Mouse (Mus musculus) central nervous system, embryonic 11.5 days (tissue): ENCODE data around the gene Ptgds. TPM values are rescaled to one million over a fixed set of nuclear protein-coding genes. Genes with fewer than 3 reads are reported as not detected.

ENCODE experiments used
- polyA plus RNA-seq: library from polyadenylated mRNA; depleted of rRNA; stranded (reverse); fragments of >200 nt; gene quantifications from 2 replicates; pipeline ENCODE4 v1.2.3, GENCODE M21; 2012; rRNA removed

The Ptgds gene
- 0.34 and 0.41 TPM in 2 replicates for polyA plus RNA-seq

DNA sequence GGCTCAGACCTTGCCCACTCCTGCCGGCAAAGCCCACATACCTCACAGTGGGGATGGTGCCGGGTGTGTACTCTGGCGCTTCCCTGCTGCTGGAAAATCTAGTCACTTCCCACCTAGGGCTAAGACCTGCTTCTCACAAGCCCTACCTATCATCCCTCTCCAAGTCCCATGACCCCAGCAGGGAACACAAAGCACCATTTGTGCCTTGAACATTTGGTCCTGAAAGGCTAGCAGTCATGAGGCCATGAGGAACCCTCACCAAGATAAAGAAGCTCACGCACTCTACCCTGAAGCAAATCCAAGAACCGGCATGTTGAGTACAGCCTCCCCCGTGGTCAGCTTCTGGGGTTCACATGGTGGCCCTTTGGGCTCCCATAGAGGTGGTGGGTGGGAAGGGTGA is at the start of gene Ptgds:
TSS of gene Ptgds (minus strand) at position 78 of the 400 bp plus-strand sequence.

DNA sequence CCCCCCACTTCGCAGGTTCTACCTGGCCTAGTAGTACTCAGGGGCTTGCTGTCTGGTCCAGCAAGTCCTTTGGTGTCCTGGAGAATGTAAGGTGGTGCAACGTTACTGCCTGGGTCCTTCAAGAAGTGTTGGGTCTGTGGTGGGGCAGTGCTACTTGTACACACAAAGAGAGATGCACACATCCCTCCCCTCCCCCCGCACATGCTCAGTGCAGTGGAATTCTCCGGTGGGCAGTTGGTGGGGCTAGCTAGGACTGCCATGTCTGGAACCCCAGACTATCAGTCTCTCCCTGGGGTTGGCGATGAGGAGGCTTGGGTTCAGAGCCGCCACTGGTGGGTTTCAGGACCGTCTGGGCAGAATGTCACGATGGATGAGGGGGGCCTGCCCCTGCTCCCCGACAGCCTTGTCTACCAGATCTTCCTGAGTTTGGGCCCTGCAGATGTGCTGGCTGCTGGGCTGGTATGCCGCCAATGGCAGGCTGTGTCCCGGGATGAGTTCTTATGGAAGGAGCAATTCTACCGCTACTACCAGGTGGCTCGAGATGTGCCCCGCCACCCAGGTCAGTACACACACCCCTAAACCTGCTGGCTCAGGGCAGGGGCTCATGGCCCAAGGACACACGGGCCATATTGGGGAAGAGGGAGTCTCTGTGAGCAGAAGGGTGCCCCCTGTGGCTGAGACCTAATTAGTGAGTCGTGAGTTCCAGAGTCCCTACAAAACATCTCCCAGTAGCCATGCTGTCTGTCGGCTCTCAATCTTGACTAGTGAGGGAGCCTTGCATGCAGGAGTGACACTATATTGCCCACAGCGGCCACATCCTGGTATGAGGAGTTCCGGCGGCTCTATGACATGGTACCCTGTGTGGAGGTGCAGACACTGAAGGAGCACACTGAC is 32.0 kb upstream of the Ptgds start, which contains the start of gene C8g:
TSS of gene C8g (minus strand) at position 127 of the 894 bp plus-strand sequence.

DNA sequence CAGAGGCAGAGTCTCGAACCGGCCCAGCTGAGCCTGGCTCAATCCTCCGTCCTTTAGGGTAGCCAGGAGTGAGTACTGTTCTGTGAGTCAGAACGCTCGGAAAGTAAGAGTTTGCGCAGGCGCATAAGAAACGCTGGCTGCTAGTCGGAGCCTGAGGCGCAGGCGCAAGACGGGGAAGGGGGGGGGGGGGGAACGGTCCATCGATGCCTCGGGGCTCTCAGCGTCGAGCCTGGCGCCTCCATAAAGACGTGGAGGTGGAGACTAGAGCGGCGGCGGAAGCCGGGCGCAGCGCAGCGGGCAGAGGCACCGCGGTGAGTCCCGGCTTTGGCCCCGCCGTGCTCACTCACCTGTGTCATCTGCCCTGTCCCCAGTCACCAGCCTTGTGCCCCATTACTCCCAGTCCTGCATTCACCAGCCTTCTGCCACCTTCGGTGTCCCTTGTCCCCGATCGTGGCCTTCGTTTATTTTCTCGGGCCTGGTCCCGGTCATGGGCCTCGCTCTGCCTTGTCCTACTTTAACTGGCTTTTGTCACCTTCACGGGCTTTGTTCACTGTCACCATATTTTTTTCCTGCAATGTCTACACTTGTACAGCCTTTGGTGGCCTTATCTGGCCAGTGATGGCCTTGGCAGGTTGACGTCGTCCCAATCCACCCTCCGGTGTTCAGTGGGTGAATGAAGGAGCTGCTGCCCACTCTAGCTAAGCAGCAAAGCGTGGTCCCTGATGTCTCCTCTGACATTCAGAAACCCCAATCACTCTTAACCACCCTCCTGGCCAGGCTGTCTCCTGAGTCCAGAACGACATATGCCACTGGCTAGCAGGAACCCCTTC is 30.9 kb upstream of the Ptgds start, which contains the start of gene Fbxw5:
TSS of gene Fbxw5 (plus strand) at position 175 of the 830 bp plus-strand sequence.

DNA sequence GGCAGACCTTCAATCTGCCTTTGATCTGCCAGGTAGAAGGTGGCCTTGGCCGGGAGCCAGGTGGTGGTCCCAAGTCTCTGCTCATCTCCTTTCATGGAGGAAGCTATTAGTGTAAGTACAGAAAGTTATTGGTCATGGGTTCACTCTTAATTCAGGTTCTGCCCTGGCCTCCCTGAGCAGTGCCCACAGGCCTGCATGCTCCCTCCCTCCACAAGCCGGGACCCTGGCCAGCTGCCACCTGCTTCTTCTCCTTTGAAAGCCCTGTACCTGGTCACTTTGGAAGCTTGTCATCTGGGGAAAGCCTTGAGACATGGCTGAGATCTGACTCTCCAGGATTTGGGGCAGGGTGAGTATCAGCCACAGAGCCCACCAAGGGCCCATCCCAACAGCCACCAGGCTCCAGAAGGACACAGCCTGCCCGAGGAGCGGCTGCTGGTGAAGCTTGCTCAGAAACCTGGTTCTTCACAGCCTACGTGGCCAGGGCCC is 23.7 kb upstream of the Ptgds start, which contains the start of gene Lcn12:
TSS of gene Lcn12 (minus strand) at position 436 of the 486 bp plus-strand sequence.

DNA sequence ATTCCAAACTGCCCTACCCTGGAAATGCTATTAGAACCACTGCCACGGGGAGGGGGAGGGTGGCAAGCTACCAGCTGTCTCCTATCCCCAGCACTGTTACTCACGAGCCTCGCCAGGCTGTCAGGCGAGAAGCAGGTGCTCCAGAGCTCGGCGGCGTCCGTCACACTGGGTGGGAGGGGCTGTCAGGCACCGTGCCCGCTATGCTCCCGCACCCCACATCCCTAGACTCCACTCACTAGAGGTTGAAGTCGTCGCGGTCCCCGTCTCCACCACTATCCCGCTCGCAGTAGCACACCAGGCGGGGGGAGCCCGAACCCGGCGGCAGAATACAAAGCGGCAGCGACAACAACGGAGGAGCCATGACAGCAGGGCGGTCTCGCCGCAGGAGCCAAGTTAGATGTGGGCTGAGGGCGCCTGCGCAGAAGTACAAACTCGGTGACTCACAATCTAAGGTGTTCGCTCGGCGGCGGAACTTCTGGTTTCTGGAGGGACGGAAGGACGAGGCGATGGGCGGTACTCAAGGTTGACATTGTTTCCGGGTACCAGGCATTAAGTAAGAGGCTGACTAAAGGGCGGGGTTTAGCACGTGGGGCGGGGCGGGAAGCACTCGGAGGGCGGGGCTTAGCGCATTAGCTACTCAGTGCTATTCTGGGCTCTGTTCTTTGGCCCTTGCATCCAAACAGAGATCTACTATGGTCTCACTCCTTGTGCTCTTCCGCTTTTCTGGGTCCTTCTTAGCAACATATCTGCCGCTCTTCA is 9.1 kb downstream of the Ptgds start, which contains the start of gene Paxx:
TSS of gene Paxx (minus strand) at position 544 of the 759 bp plus-strand sequence.

DNA sequence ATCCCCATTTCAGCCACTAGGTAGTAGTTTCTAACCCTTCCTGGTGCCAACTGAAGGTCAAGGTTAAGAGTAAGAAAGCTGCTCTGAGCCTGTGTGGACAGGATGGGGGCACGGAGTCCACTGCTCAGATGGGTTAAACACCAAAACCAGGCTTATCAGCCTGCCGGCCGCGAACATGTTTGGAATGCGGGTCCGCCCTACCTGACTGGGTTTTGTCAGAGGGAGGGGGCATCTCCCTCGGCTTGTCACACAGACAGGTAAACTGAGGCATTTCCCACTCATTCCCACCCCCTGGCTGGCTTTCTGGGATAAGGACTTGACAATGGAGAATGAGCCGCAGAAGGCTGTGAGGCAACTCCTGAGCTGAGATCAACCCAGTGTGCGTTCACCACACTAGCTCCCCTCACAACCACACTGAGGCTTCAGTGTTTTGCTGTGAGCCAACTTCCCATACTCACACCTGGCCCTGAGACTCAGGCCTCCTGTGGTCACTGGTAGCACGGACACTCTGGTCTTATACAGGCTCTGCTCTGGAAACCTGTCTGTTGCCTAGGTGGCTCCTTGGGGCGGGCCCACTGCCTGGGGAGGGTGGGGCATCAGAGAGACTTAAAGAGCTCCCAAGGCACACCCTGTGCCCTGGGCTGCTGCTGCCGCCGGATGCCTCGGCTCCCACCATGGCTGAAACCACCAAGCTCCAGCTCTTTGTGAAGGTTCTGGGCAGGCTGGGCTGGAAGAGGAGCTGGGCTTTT is 13.5 kb downstream of the Ptgds start, which contains the start of gene Clic3:
TSS of gene Clic3 (plus strand) at position 634 of the 749 bp plus-strand sequence.

DNA sequence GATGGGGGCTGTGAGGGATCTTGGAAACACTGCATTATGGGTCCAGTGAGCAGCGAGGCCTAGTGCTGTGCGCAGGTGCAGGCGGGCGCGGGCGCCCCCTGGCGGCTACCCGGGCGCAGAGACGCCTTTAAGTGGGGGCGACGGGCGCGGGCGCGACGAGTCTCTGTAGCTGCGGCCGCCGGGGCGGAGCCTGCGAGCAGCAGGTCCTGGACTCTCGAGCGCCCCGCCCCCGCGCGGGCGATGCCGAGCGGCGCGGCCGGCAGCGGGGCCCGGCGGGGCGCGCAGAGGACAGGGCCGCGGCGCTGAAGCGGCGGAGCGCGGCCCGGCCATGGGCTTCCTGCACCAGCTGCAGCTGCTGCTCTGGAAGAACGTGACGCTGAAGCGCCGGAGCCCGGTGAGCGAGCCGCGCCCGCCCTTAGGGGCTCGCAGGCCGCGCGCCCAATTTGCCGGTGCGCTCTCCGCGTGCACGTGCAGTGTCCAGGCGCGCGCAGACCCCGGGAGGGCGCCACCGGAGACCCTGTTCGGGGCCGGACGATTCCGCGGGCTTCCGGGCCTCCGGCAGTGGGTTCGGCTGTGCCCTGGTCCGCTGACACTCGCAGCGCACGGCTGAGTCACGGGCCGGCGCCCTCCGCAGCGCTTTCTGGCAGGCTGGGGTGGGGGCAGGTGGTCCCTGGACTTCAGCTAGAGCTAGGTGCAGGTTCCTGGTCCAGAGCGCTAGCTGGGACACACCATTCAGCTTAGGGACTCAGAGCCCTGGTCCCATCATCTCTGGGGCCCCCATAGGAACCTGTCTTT is 41.2 kb downstream of the Ptgds start, which contains the start of gene Abca2:
TSS of gene Abca2 (plus strand) at position 262 of the 795 bp plus-strand sequence.

DNA sequence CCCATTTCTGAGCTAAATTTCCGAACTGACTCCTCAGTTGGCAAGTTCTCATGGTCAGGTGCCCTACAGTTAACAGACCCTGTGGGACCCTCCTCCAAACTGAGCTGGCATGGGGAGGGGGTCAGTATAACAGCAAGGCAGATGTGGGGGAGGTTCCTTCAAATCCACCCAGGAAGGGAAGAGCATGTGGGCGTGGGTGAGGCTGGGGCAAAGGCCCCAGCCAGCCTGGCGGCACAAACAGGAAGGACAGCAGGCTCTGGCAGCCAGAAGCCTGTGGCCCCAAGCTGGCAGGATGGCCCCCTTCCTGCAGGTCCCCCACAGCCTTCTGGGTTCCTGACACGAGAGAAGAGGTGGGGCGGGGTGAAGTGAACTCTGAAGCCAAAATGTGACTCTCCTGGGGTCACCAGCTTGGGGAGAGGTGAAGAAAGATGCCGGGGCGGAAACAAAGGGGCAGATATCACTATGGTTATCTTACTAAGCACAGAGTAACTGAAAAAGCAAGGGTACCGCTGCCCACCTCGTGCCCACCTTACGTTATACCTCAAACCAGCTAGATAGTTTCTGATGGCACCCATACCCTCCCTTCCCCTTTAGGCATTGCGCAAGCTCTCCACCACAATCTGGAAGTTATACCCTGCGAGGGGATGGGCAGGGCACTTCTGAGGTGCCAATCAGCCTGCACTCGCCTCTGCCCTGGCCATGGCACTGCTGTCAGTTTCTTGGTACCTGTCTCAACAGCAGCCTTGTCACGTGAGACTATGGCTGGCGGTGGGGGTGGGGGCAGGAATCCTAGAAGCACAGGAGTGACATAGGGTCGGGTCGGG is 47.0 kb downstream of the Ptgds start, which contains the start of gene Fut7:
TSS of gene Fut7 (plus strand) at position 681 of the 824 bp plus-strand sequence.

Other genes with a start within 250 kb of the Ptgds start
- 438 and 534 TPM in 2 replicates for gene Tubb4b, start 245.3 kb downstream of the Ptgds start, polyA plus RNA-seq
- 0.04 TPM in 1 of 2 replicates, not detected in the other for gene Slc34a3, start 235.7 kb downstream of the Ptgds start, polyA plus RNA-seq
- gene Rnf224, start 233.3 kb downstream of the Ptgds start, polyA plus RNA-seq: 0.02 TPM in 1 of 2 replicates, not detected in the other
- 25.3 and 26.0 TPM in 2 replicates for gene Rnf208, start 227.8 kb downstream of the Ptgds start, polyA plus RNA-seq
- 0.16 TPM in 1 of 2 replicates, not detected in the other for gene Cysrt1, start 227.6 kb downstream of the Ptgds start, polyA plus RNA-seq
- gene AL732309.1, start 223.2 kb downstream of the Ptgds start, polyA plus RNA-seq: 8.1 and 14.5 TPM in 2 replicates
- 22.0 and 23.7 TPM in 2 replicates for gene Tmem203, start 214.6 kb downstream of the Ptgds start, polyA plus RNA-seq
- 4.1 and 4.2 TPM in 2 replicates for gene Tprn, start 207.4 kb downstream of the Ptgds start, polyA plus RNA-seq
- 131 and 133 TPM in 2 replicates for gene Ssna1, start 197.6 kb downstream of the Ptgds start, polyA plus RNA-seq
- 106 and 109 TPM in 2 replicates for gene Anapc2, start 197.6 kb downstream of the Ptgds start, polyA plus RNA-seq
- gene Tmem210, start 181.9 kb downstream of the Ptgds start, polyA plus RNA-seq: not detected in 2 replicates
- gene Lrrc26, start 180.1 kb downstream of the Ptgds start, polyA plus RNA-seq: not detected in 2 replicates
- 1.6 and 2.0 TPM in 2 replicates for gene Grin1, start 150.9 kb downstream of the Ptgds start, polyA plus RNA-seq
- gene Man1b1, start 137.7 kb downstream of the Ptgds start, polyA plus RNA-seq: 29.2 and 34.9 TPM in 2 replicates
- gene Dpp7, start 113.7 kb downstream of the Ptgds start, polyA plus RNA-seq: 22.1 and 29.3 TPM in 2 replicates
- 2.9 and 5.3 TPM in 2 replicates for gene Uap1l1, start 104.4 kb downstream of the Ptgds start, polyA plus RNA-seq
- 64.9 and 72.9 TPM in 2 replicates for gene Sapcd2, start 97.7 kb downstream of the Ptgds start, polyA plus RNA-seq
- 0.11 and 0.17 TPM in 2 replicates for gene Entpd2, start 74.2 kb downstream of the Ptgds start, polyA plus RNA-seq
- gene Npdc1, start 70.7 kb downstream of the Ptgds start, polyA plus RNA-seq: 146 and 170 TPM in 2 replicates
- 0.06 and 0.31 TPM in 2 replicates for gene Fut7, start 46.8 kb downstream of the Ptgds start, polyA plus RNA-seq
- gene Abca2, start 41.3 kb downstream of the Ptgds start, polyA plus RNA-seq: 15.7 and 15.9 TPM in 2 replicates
- 0.16 and 0.36 TPM in 2 replicates for gene Clic3, start 13.2 kb downstream of the Ptgds start, polyA plus RNA-seq
- 23.7 and 35.7 TPM in 2 replicates for gene Paxx, start 9.0 kb downstream of the Ptgds start, polyA plus RNA-seq
- gene Lcn12, start 23.9 kb upstream of the Ptgds start, polyA plus RNA-seq: not detected in 2 replicates
- gene Fbxw5, start 30.7 kb upstream of the Ptgds start, polyA plus RNA-seq: 27.8 and 30.7 TPM in 2 replicates
- 3.8 and 4.0 TPM in 2 replicates for gene C8g, start 31.7 kb upstream of the Ptgds start, polyA plus RNA-seq
- gene Traf2, start 76.9 kb upstream of the Ptgds start, polyA plus RNA-seq: 16.0 and 18.2 TPM in 2 replicates
- gene Edf1, start 87.8 kb upstream of the Ptgds start, polyA plus RNA-seq: 165 and 237 TPM in 2 replicates
- gene Mamdc4, start 104.8 kb upstream of the Ptgds start, polyA plus RNA-seq: 8.2 and 8.8 TPM in 2 replicates
- 154 and 192 TPM in 2 replicates for gene Phpt1, start 105.2 kb upstream of the Ptgds start, polyA plus RNA-seq
- gene Ajm1, start 111.7 kb upstream of the Ptgds start, polyA plus RNA-seq: 1.2 and 1.4 TPM in 2 replicates
- gene Rabl6, start 138.5 kb upstream of the Ptgds start, polyA plus RNA-seq: 88.7 and 111 TPM in 2 replicates
- not detected in 2 replicates for gene Ccdc183, start 147.6 kb upstream of the Ptgds start, polyA plus RNA-seq
- gene Tmem141, start 152.0 kb upstream of the Ptgds start, polyA plus RNA-seq: 9.4 and 18.8 TPM in 2 replicates
- 1.5 and 3.7 TPM in 2 replicates for gene Fcna, start 158.0 kb upstream of the Ptgds start, polyA plus RNA-seq
- not detected in 2 replicates for gene Lcn8, start 183.1 kb upstream of the Ptgds start, polyA plus RNA-seq
- not detected in 2 replicates for gene Lcn5, start 187.9 kb upstream of the Ptgds start, polyA plus RNA-seq
- gene Lcn6, start 206.7 kb upstream of the Ptgds start, polyA plus RNA-seq: not detected in 2 replicates
- not detected in 2 replicates for gene Lcn10, start 212.7 kb upstream of the Ptgds start, polyA plus RNA-seq
- not detected in 2 replicates for gene Obp2a, start 230.0 kb upstream of the Ptgds start, polyA plus RNA-seq
- gene Bmyc, start 236.7 kb upstream of the Ptgds start, polyA plus RNA-seq: 37.1 and 43.2 TPM in 2 replicates